Mouse (Mus musculus) hindbrain, embryonic 12.5 days (tissue): ENCODE measurements around the gene Vmn1r47. TPM values are rescaled to one million over a fixed set of nuclear protein-coding genes. Genes with fewer than 3 reads are reported as not detected.
"Not testable (repeated sequence)": the region's sequence is repeated elsewhere in the genome, so short reads cannot be mapped to it uniquely, and the experiment has no call there.

Experiments
- ATAC-seq: fragments of 200-750 bp; cut with Nextera tagmentation; 2 replicates; pipeline ENCODE4 v1.8.0; 2017; ENCODE audit warnings: moderate TSS enrichment; ENCODE audit not compliant: low FRiP score
- H3K27ac ChIP-seq: fragments of 300-500 bp; sonication (generic); 2 replicates; pipeline ENCODE4 v1.5.1; 2016; ENCODE audit warnings: mild to moderate bottlenecking
- H3K27me3 ChIP-seq: fragments of 300-500 bp; sonication (generic); 2 replicates; pipeline ENCODE4 v1.6.1; 2016; ENCODE audit warnings: mild to moderate bottlenecking
- H3K36me3 ChIP-seq: fragments of 300-500 bp; sonication (generic); 2 replicates; pipeline ENCODE4 v1.6.1; 2016; ENCODE audit warnings: mild to moderate bottlenecking
- H3K4me1 ChIP-seq: fragments of 300-500 bp; sonication (generic); 2 replicates; pipeline ENCODE4 v1.6.1; 2016
- H3K4me2 ChIP-seq: fragments of 300-500 bp; sonication (generic); replicated peaks from 2 replicates; pipeline ENCODE4 v1.6.1; 2016; ENCODE audit warnings: mild to moderate bottlenecking
- H3K4me3 ChIP-seq: fragments of 300-500 bp; sonication (generic); 2 replicates; pipeline ENCODE4 v1.5.1; 2016; ENCODE audit warnings: mild to moderate bottlenecking
- H3K9ac ChIP-seq: fragments of 300-500 bp; sonication (generic); 2 replicates; pipeline ENCODE4 v1.6.1; 2016; ENCODE audit warnings: mild to moderate bottlenecking, moderate library complexity
- H3K9me3 ChIP-seq: fragments of 300-500 bp; sonication (generic); replicated peaks from 2 replicates; pipeline ENCODE4 v1.6.1; 2016; ENCODE audit warnings: mild to moderate bottlenecking
- WGBS: fragments of 180-500 bp; shearing (Covaris S2); methylation state at CpG from one replicate; pipeline ENCODE4 v1.1.7; 2016; 5-methylcytosine and 5-hydroxymethylcytosine counted together
- polyA plus RNA-seq: library from polyadenylated mRNA; unstranded; fragments of >200 nt; fragmentation: Nextera tagmentation; extraction: Ambion mirVana; gene quantifications from 2 replicates; pipeline ENCODE4 v1.2.1, GENCODE M21; 2016

The Vmn1r47 gene
- not detected in 2 replicates for polyA plus RNA-seq

- H3K27ac ChIP-seq, H3K9ac ChIP-seq, H3K36me3 ChIP-seq, ATAC-seq, H3K4me2 ChIP-seq, H3K4me1 ChIP-seq, H3K27me3 ChIP-seq, H3K4me3 ChIP-seq, H3K9me3 ChIP-seq: not testable (repeated sequence)
- 97% methylated on average over 1 of the region's 1 CpGs for WGBS
These were observed at the start of gene Vmn1r47 for GRCm38 (mm10) chr6:90015847-90016246. Gene Vmn1r47, plus strand, starts transcription at chr6:90016147.

GRCm38 (mm10) chr6:89966341-89966740, 49.6 kb upstream of the Vmn1r47 start:
- Histone ChIP-seq H3K9me3 (peaks cover 11% of the 10 kb centered on the region; the same call in 1 of the 2 replicates), H3K9ac (no peak overlapping the region), H3K36me3 (no peaks in the 10 kb centered on the region), H3K27me3 (no peaks in the 10 kb centered on the region), H3K27ac (no peak overlapping the region), H3K4me3 (no peak overlapping the region), H3K4me1 (no peaks in the 10 kb centered on the region), H3K4me2 (no peak overlapping the region)
- no peak for ATAC-seq

GRCm38 (mm10) chr6:89969013-89969412, 46.9 kb upstream of the Vmn1r47 start, which contains the start of gene Vmn1r46:
Gene Vmn1r46, plus strand, starts transcription at chr6:89969313.
- H3K27me3 ChIP-seq, result no peaks in the 10 kb centered on the region
- 70% methylated on average over 2 of the region's 2 CpGs for WGBS
- ATAC-seq, result no peak

GRCm38 (mm10) chr6:89985989-89986388, 30.0 kb upstream of the Vmn1r47 start:
- Histone ChIP-seq H3K9ac (no peak overlapping the region), H3K4me1 (no peaks in the 10 kb centered on the region), H3K9me3 (peaks cover 14% of the 10 kb centered on the region), H3K36me3 (no peaks in the 10 kb centered on the region), H3K27ac (no peak overlapping the region), H3K4me2 (no peak overlapping the region), H3K27me3 (no peaks in the 10 kb centered on the region), H3K4me3 (no peak overlapping the region)
- WGBS, result 19% methylated on average over 1 of the region's 1 CpGs
- ATAC-seq, result no peak

More at GRCm38 (mm10) chr6:89969013-89969412, 46.9 kb upstream of the Vmn1r47 start, which contains the start of gene Vmn1r46:
- Histone ChIP-seq H3K9me3 (peaks cover 15% of the 10 kb centered on the region; the same call in 1 of the 2 replicates), H3K36me3 (no peaks in the 10 kb centered on the region), H3K9ac (no peak within 1 kb of the TSS), H3K4me2 (no peak within 1 kb of the TSS), H3K27ac (no peak within 1 kb of the TSS), H3K4me3 (no peak within 1 kb of the TSS), H3K4me1 (no peaks in the 10 kb centered on the region)

GRCm38 (mm10) chr6:90036741-90037140, 20.8 kb downstream of the Vmn1r47 start, which contains the start of gene Vmn1r48:
Gene Vmn1r48, minus strand, starts transcription at chr6:90036841.
- WGBS, result no CpG with 5 or more reads among the region's 2 CpGs
- H3K27me3 ChIP-seq, H3K9ac ChIP-seq, H3K36me3 ChIP-seq, ATAC-seq, H3K27ac ChIP-seq, H3K4me1 ChIP-seq, H3K4me2 ChIP-seq, H3K9me3 ChIP-seq, H3K4me3 ChIP-seq: not testable (repeated sequence)

Other genes starting within 250 kb of the Vmn1r47 start
- not detected in 2 replicates for gene Vmn1r42, start 139.7 kb upstream of the Vmn1r47 start, polyA plus RNA-seq
- gene Vmn1r43, start 139.7 kb upstream of the Vmn1r47 start, polyA plus RNA-seq, result not detected in 2 replicates
- not detected in 2 replicates for gene Vmn1r44, start 132.5 kb upstream of the Vmn1r47 start, polyA plus RNA-seq
- gene Vmn1r45, start 75.5 kb upstream of the Vmn1r47 start, polyA plus RNA-seq, result not detected in 2 replicates
- gene Vmn1r46, start 46.8 kb upstream of the Vmn1r47 start, polyA plus RNA-seq, result not detected in 2 replicates
- gene Vmn1r48, start 20.7 kb downstream of the Vmn1r47 start, polyA plus RNA-seq, result not detected in 2 replicates
- gene Vmn1r49, start 62.4 kb downstream of the Vmn1r47 start, polyA plus RNA-seq, result not detected in 2 replicates
- not detected in 2 replicates for gene Vmn1r50, start 85.3 kb downstream of the Vmn1r47 start, polyA plus RNA-seq
- not detected in 2 replicates for gene Vmn1r51, start 106.4 kb downstream of the Vmn1r47 start, polyA plus RNA-seq
- not detected in 2 replicates for gene Vmn1r52, start 158.7 kb downstream of the Vmn1r47 start, polyA plus RNA-seq
- gene V1ra8, start 186.6 kb downstream of the Vmn1r47 start, polyA plus RNA-seq, result not detected in 2 replicates
- gene Vmn1r53, start 208.3 kb downstream of the Vmn1r47 start, polyA plus RNA-seq, result not detected in 2 replicates
- 0.08 TPM in 1 of 2 replicates, not detected in the other for gene Vmn1r54, start 230.2 kb downstream of the Vmn1r47 start, polyA plus RNA-seq